Mouse (Mus musculus) heart, embryonic 16.5 days (tissue): Measurements from ENCODE around the gene Zic4. TPM values are rescaled to one million over a fixed set of nuclear protein-coding genes. Genes with fewer than 3 reads are reported as not detected.

Source experiments
- ATAC-seq: fragments of 200-750 bp; cut with Nextera tagmentation; replicated peaks from 2 replicates; pipeline ENCODE4 v1.8.0; 2017; ENCODE audit warnings: moderate number of reproducible peaks; ENCODE audit not compliant: insufficient read depth, low FRiP score; ENCODE audit errors: extremely low read depth
- H3K27ac ChIP-seq: fragments of 300-500 bp; sonication (generic); 2 replicates; pipeline ENCODE4 v1.5.1; 2014; ENCODE audit warnings: mild to moderate bottlenecking, low read length, control low read depth, moderate library complexity
- H3K27me3 ChIP-seq: fragments of 300-500 bp; sonication (generic); 2 replicates; pipeline ENCODE4 v1.6.1; 2014; ENCODE audit warnings: low read length, mixed read lengths; ENCODE audit not compliant: control insufficient read depth, insufficient read depth
- H3K36me3 ChIP-seq: fragments of 300-500 bp; sonication (generic); 2 replicates; pipeline ENCODE4 v1.6.1; 2014; ENCODE audit not compliant: control insufficient read depth, insufficient read depth
- H3K4me1 ChIP-seq: fragments of 300-500 bp; sonication (generic); 2 replicates; pipeline ENCODE4 v1.6.1; 2014; ENCODE audit warnings: low read length, mixed read lengths; ENCODE audit not compliant: control insufficient read depth, insufficient read depth
- H3K4me2 ChIP-seq: fragments of 300-500 bp; sonication (generic); 2 replicates; pipeline ENCODE4 v1.6.1; 2014; ENCODE audit warnings: low read depth, mild to moderate bottlenecking, control low read depth, low read length
- H3K4me3 ChIP-seq: fragments of 300-500 bp; sonication (generic); 2 replicates; pipeline ENCODE4 v1.5.1; 2014; ENCODE audit warnings: mild to moderate bottlenecking, control low read depth, low read length
- H3K9ac ChIP-seq: fragments of 300-500 bp; sonication (generic); 2 replicates; pipeline ENCODE4 v1.6.1; 2014; ENCODE audit warnings: low read length, control low read depth
- H3K9me3 ChIP-seq: fragments of 300-500 bp; sonication (generic); replicated peaks from 2 replicates; pipeline ENCODE4 v1.6.1; 2016; ENCODE audit warnings: low read length; ENCODE audit not compliant: control insufficient read depth
- WGBS: fragments of 180-500 bp; shearing (Covaris S2); extraction: QIAGEN DNeasy Blood & Tissue Kit; methylation state at CpG from one replicate; pipeline ENCODE4 v1.1.7; 2014; 5-methylcytosine and 5-hydroxymethylcytosine counted together
- polyA plus RNA-seq: library from polyadenylated mRNA; unstranded; fragments of >200 nt; fragmentation: Nextera tagmentation; extraction: Ambion mirVana; gene quantifications from 2 replicates; pipeline ENCODE4 v1.2.1, GENCODE M21; 2015

Zic4 gene
- polyA plus RNA-seq, 1 experiment from 2014 or later: not detected

DNA sequence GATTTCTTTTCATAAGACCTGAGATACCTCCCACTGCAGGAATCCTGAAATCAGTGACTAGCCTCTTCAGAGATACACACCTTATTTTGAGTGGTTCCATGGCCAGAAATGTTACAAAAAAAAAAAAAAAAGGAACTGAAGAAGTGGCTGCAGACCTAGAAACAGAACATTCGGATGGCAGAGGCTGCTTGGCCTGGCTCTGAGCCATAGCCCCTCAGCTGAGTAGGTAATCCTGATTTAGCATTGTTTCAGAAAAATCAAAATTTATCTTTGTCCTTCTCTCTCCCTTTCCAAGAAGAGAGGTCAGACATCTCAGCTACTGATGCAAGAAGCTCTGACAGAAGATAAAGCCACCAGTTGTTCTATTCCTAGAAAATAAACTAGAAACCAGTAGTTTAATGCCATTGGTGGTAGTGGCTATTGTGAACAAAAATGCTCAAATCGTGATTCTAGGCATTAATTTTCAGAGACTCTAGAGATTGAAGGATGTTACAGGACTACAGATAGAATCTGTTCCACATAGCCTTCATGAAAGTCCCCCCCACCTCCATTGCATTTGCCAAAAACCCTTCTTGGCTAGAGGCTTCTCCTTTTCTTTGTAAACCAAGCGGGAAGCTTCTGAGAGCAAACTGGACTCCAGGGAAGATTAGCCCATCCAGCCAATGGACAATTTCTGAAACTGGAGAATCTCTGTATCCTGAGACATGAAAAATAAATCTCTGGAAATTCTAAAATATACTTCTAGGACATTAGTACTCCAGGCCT lies 11.8 kb downstream of the Zic4 start:
- H3K27me3 ChIP-seq: peaks cover 90% of the 10 kb centered on the region
- H3K27ac ChIP-seq: no peak overlapping the region
- WGBS: 12% methylated on average over 3 of the region's 3 CpGs
- no peaks in the 10 kb centered on the region for H3K36me3 ChIP-seq
- no peak overlapping the region for H3K9ac ChIP-seq
- ATAC-seq: no peak
- no peak overlapping the region for H3K4me3 ChIP-seq
- H3K4me2 ChIP-seq: no peak overlapping the region
- H3K4me1 ChIP-seq: no peaks in the 10 kb centered on the region
- 0 out of 2 replicates have a peak, but pooled peaks cover 3% of the 10 kb centered on the region for H3K9me3 ChIP-seq

DNA sequence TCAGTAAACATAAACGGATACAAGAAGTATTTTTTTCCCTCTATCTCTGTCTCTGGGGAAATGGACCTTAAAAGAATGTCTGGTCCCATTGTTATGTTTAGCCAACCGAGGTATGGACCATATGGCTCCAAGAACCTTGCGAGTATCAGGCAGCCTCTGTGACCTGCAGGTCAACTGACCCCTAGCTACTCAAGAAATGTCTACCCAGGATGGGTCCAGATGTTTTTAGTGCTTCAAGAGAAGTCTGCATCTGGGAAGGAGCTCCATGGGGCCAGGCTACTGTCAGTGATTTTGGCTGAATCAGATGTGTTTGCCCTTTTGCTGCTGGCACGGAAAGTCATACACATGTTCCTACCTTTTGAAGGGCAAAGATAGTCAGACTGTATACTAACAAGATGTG lies 12.5 kb downstream of the Zic4 start:
- Histone ChIP-seq H3K4me1 (no peaks in the 10 kb centered on the region), H3K4me3 (no peak overlapping the region), H3K4me2 (no peak overlapping the region), H3K36me3 (no peaks in the 10 kb centered on the region), H3K27ac (no peak overlapping the region), H3K27me3 (peaks cover 90% of the 10 kb centered on the region), H3K9me3 (0 out of 2 replicates have a peak, but pooled peaks cover 3% of the 10 kb centered on the region), H3K9ac (no peak overlapping the region)
- no peak for ATAC-seq
- 12% methylated on average over 4 of the region's 4 CpGs for WGBS

DNA sequence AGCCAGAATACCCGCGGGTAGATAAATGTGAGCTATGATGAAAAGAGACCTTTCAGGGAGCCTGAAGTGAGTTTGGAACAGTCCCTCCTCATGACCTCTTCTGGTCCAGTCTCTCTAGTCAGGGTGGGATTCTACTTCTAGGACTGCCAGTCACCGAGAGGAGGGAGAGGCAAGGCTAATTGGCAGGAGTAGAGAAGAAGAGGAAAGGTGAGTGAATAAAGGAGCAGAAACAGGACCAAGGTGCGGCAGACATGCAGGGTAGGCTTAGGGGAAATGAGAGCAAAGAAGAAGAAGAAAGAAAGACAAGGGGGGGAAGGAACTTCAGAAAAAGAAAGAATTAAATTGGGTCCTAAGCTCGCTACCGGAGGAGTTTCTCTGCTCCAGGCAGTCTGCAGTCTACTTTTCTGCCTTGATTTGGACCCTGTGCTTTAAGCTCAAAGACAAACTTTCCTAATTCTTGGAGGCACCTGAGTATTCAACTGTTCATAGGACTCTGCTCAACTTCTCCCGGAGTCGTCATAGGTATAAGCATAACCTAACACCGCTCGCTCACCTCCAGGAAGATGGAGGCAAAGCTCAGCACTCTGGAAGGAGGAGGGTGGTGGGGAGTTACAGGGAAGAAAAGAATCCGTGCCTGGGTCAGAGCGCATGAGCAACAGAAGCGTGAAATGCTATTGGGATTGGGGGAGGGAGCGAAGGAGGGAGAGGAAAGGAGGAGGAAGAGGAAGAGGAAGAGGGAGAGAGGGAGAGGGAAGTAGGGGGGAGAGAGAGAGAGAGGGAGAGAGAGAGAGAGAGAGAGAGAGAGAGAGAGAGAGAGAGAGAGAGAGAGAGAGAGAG lies 15.0 kb downstream of the Zic4 start:
- no peak overlapping the region for H3K27ac ChIP-seq
- no peaks in the 10 kb centered on the region for H3K9me3 ChIP-seq
- H3K9ac ChIP-seq: no peak overlapping the region
- 2% methylated on average over 14 of the region's 14 CpGs for WGBS
- H3K4me1 ChIP-seq: peaks cover 7% of the 10 kb centered on the region; the same call in 1 of the 2 replicates
- H3K36me3 ChIP-seq: no peaks in the 10 kb centered on the region
- H3K27me3 ChIP-seq: peaks cover 87% of the 10 kb centered on the region
- H3K4me3 ChIP-seq: no peak overlapping the region
- H3K4me2 ChIP-seq: no peak overlapping the region
- no peak for ATAC-seq

GRCm38 (mm10) chr9:91377873-91378150 lies 15.6 kb downstream of the Zic4 start:
- no peak overlapping the region for H3K4me3 ChIP-seq
- WGBS: under 1% methylated on average over 16 of the region's 16 CpGs
- H3K27ac ChIP-seq: no peak overlapping the region
- no peak overlapping the region for H3K9ac ChIP-seq
- H3K4me1 ChIP-seq: peaks cover 7% of the 10 kb centered on the region; the same call in 1 of the 2 replicates
- H3K9me3 ChIP-seq: no peaks in the 10 kb centered on the region
- peaks cover 88% of the 10 kb centered on the region for H3K27me3 ChIP-seq
- no peak for ATAC-seq
- no peaks in the 10 kb centered on the region for H3K36me3 ChIP-seq
- no peak overlapping the region for H3K4me2 ChIP-seq

- Histone ChIP-seq H3K36me3 (no peaks in the 10 kb centered on the region), H3K27ac (no peak overlapping the region), H3K9me3 (no peaks in the 10 kb centered on the region), H3K9ac (no peak overlapping the region), H3K27me3 (peaks cover 93% of the 10 kb centered on the region), H3K4me1 (peaks cover 7% of the 10 kb centered on the region; the same call in 1 of the 2 replicates), H3K4me2 (no peak overlapping the region), H3K4me3 (0 out of 2 replicates have a peak overlapping the region, but pooled peaks have one; percentile 6)
- ATAC-seq: no peak; the same call in 1 of the 2 replicates
- WGBS: 1% methylated on average over 48 of the region's 48 CpGs
These were observed 16.4 kb downstream of the Zic4 start for GRCm38 (mm10) chr9:91378411-91379299.

- Histone ChIP-seq H3K9ac (no peak overlapping the region), H3K4me1 (peaks cover 7% of the 10 kb centered on the region; the same call in 1 of the 2 replicates), H3K36me3 (no peaks in the 10 kb centered on the region), H3K9me3 (no peaks in the 10 kb centered on the region), H3K4me2 (no peak overlapping the region), H3K27ac (no peak overlapping the region), H3K27me3 (peaks cover 93% of the 10 kb centered on the region), H3K4me3 (no peak overlapping the region)
- ATAC-seq: no peak
- WGBS: 2% methylated on average over 8 of the region's 8 CpGs
These were observed 17.1 kb downstream of the Zic4 start for GRCm38 (mm10) chr9:91379300-91379635.

DNA sequence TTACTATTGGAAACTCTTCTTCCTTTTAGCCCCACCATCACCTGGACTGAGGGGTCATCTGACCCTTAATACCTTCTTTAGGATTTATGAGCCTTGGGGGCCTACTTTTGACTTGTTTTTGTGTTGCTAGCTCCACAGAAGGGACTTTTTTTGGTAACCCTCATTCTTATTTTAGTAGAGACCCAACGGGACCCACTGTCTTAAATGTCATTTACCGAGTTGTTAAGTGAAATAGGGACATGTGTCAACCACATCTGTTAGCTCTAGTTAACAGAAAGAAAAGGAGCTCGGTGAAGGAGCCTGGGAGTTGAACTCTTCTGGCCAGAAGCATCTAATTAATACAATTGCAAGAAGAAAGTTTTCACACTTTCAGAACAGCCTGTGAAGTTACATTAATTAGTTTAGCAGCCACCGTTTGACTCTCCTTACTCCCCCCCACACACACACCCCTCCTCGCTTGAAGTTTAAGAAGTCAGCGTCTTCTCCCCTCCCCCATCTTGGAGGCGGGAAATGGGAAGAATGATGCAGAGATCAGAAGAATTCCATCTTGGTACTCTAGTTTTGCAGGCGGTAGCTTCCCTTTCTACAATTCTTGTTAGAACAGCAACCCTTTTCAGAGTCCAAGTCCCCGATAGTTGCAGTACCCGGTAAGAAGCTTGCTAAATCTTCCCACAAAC lies 17.7 kb downstream of the Zic4 start:
- no peak overlapping the region for H3K9ac ChIP-seq
- no peak for ATAC-seq
- 3% methylated on average over 10 of the region's 10 CpGs for WGBS

DNA sequence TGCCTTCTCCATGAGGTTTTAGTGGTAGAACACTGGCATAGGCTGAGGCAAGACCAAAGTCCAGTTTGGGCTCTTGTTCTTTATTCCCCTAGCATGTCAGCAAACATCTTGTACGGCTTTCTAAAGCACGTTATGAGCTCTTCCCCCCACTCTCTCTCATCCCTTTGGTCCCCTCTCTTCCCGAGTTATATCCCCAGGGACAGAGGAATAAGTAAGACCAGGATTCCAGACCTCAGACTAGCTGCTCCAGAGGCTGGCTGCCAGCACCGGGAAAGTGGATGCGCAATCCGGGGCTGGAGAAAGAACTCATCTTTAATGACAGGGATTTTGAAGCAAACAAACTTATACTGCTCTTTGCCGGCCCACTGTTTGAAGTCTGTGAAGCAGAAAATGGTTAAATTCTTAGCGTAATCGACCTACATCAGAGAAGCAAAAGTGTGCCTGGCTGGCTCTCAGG lies 18.3 kb downstream of the Zic4 start:
- H3K27me3 ChIP-seq: peaks cover 94% of the 10 kb centered on the region
- no peaks in the 10 kb centered on the region for H3K36me3 ChIP-seq
- no peaks in the 10 kb centered on the region for H3K9me3 ChIP-seq
- no peak overlapping the region for H3K4me2 ChIP-seq
- H3K4me3 ChIP-seq: no peak overlapping the region
- H3K27ac ChIP-seq: no peak overlapping the region
- H3K9ac ChIP-seq: no peak overlapping the region
- ATAC-seq: no peak
- WGBS: 2% methylated on average over 9 of the region's 9 CpGs
- H3K4me1 ChIP-seq: peaks cover 7% of the 10 kb centered on the region; the same call in 1 of the 2 replicates

More for the DNA sequence above, 17.7 kb downstream of the Zic4 start:
- H3K27ac ChIP-seq: no peak overlapping the region
- H3K27me3 ChIP-seq: peaks cover 94% of the 10 kb centered on the region
- no peaks in the 10 kb centered on the region for H3K36me3 ChIP-seq
- H3K4me2 ChIP-seq: no peak overlapping the region
- H3K4me1 ChIP-seq: peaks cover 7% of the 10 kb centered on the region; the same call in 1 of the 2 replicates
- no peaks in the 10 kb centered on the region for H3K9me3 ChIP-seq
- H3K4me3 ChIP-seq: no peak overlapping the region
